Mouse (Mus musculus) CD4-positive, CD25-positive, alpha-beta regulatory T cell, adult 2 months (primary cell): ENCODE results near the gene Olfr228.
"Not testable (repeated sequence)": the region's sequence is repeated elsewhere in the genome, so short reads cannot be mapped to it uniquely, and the experiment has no call there.

ENCODE experiments used
- DNase-seq: peaks from one replicate; pipeline ENCODE4 v3.0.0-alpha.2; 2012; ENCODE audit warnings: low read depth, low spot score

Olfr228 gene

GRCm38 (mm10) chr2:86487286-86487685 is at the start of gene Olfr228:
Gene Olfr228 (minus strand): TSS chr2:86487386.
- DNase-seq = no peak

GRCm38 (mm10) chr2:86530991-86531390 is 43.8 kb upstream of the Olfr228 start:
- no peak for DNase-seq

- no peak for DNase-seq
Measured at GRCm38 (mm10) chr2:86508161-86508560, 21.0 kb upstream of the Olfr228 start, which contains the start of gene Olfr1076. Gene Olfr1076 (plus strand): TSS chr2:86508461.

- peak; percentile 10 for DNase-seq
Measured at GRCm38 (mm10) chr2:86464442-86465109, 22.6 kb downstream of the Olfr228 start.

- no peak for DNase-seq
Measured at GRCm38 (mm10) chr2:86460434-86460833, 26.8 kb downstream of the Olfr228 start.

- no peak for DNase-seq
Measured at GRCm38 (mm10) chr2:86456169-86456568, 31.0 kb downstream of the Olfr228 start, which contains the start of gene Olfr1066. Gene Olfr1066 (minus strand): TSS chr2:86456269.

- DNase-seq = not testable (repeated sequence)
Measured at GRCm38 (mm10) chr2:86450491-86450890, 36.7 kb downstream of the Olfr228 start, which contains the start of gene Olfr1065. Gene Olfr1065 (minus strand): TSS chr2:86450591.

GRCm38 (mm10) chr2:86442101-86442500 is 45.1 kb downstream of the Olfr228 start:
- DNase-seq = not testable (repeated sequence)
